Mouse (Mus musculus): Measurements from ENCODE around the gene Tex29.

DNA sequence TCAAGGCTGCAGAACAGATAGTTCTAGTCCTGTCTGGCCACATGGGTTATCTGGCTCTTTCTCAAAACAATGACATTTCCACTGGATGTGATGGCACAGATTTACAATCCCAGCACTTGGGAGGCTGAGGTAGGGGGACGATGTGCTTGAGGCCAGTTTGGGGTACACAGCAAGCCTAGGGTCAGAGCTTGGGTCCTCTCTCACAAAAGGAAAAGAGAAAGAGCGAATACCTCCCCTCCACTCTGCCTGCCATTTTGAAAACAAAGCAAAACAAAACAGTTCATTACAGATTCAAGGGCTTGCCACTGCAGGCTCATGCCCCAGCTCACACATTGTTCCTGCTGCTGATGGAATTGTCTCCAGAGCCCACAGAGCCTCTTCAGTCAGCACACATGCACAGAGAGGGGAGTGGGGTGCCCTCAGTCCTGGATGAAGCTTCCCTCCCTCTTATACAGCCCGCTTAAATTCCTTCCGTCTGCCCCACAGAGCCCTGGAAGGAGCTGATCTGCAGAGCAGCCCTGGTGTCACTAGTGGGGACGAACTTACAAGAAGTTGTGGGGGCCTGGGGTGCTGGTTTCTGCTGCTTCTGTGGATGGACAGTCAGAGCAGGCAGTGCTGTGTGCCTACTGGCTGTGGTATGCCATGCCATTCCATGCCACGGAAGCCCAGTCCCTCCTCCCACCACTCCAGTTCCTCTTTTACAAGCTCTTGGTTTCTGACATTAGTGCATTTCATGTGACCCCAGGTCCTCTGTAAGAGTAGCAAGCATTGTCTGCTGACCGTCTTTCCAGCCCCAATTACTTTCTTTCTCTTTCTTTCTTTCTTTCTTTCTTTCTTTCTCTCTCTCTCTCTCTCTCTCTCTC is 49.1 kb downstream of the Tex29 start:
- TF ChIP-seq CTCF (IDR thresholded peaks at IDR 0.05), result no peak
- TF ChIP-seq POLR2A (IDR thresholded peaks at IDR 0.05; ENCODE audit: insufficient read depth, low read depth, low read length), result no peak
- TF ChIP-seq EP300 (IDR thresholded peaks at IDR 0.05; ENCODE audit: insufficient read depth, low read depth, low read length), result no peak

Data from heart, adult 2 months (tissue).